Mouse (Mus musculus) thymus, postnatal 25 days (tissue): Measurements from ENCODE around the gene Ppl.

ENCODE experiments used
- DNase-seq: peaks from one replicate; pipeline ENCODE4 v3.0.0; 2022

Gene Ppl

GRCm38 (mm10) chr16:5132401-5132801 lies at the start of gene Ppl:
Gene Ppl, minus strand, starts transcription at chr16:5132421.
- no peak for DNase-seq

- DNase-seq, result no peak
These were observed 40.4 kb upstream of the Ppl start for GRCm38 (mm10) chr16:5172636-5173035.

GRCm38 (mm10) chr16:5168829-5169228 lies 36.6 kb upstream of the Ppl start:
- DNase-seq, result no peak

GRCm38 (mm10) chr16:5168038-5168437 lies 35.8 kb upstream of the Ppl start:
- DNase-seq, result no peak

GRCm38 (mm10) chr16:5164327-5164726 lies 32.1 kb upstream of the Ppl start:
- no peak for DNase-seq

GRCm38 (mm10) chr16:5159248-5159647 lies 27.0 kb upstream of the Ppl start:
- no peak for DNase-seq

- DNase-seq, result no peak
These were observed 24.9 kb upstream of the Ppl start for GRCm38 (mm10) chr16:5157113-5157512.

- no peak for DNase-seq
These were observed 24.3 kb upstream of the Ppl start for GRCm38 (mm10) chr16:5156495-5156894.

GRCm38 (mm10) chr16:5155014-5155413 lies 22.8 kb upstream of the Ppl start:
- no peak for DNase-seq

GRCm38 (mm10) chr16:5153299-5154026 lies 21.2 kb upstream of the Ppl start:
- no peak for DNase-seq

GRCm38 (mm10) chr16:5150544-5150943 lies 18.3 kb upstream of the Ppl start:
- no peak for DNase-seq

GRCm38 (mm10) chr16:5147037-5147385 lies 14.8 kb upstream of the Ppl start, which contains the start of gene Sec14l5:
Gene Sec14l5, plus strand, starts transcription at chr16:5147109.
- DNase-seq, result no peak

GRCm38 (mm10) chr16:5146367-5147036 lies 14.3 kb upstream of the Ppl start:
- DNase-seq, result peak; percentile 8

GRCm38 (mm10) chr16:5145570-5145969 lies 13.3 kb upstream of the Ppl start:
- peak; percentile 61 for DNase-seq

GRCm38 (mm10) chr16:5139741-5140140 lies 7.5 kb upstream of the Ppl start:
- no peak for DNase-seq

- DNase-seq, result no peak
These were observed 4.9 kb upstream of the Ppl start for GRCm38 (mm10) chr16:5137006-5137540.

- no peak for DNase-seq
These were observed 4.3 kb upstream of the Ppl start for GRCm38 (mm10) chr16:5136505-5136904.

GRCm38 (mm10) chr16:5135551-5136261 lies 3.5 kb upstream of the Ppl start:
- DNase-seq, result no peak

- DNase-seq, result no peak
These were observed 2.6 kb upstream of the Ppl start for GRCm38 (mm10) chr16:5134623-5135330.

GRCm38 (mm10) chr16:5131251-5131922 lies 834 bp downstream of the Ppl start:
- no peak for DNase-seq

GRCm38 (mm10) chr16:5130766-5131165 lies 1.5 kb downstream of the Ppl start:
- no peak for DNase-seq

GRCm38 (mm10) chr16:5130196-5130595 lies 2.0 kb downstream of the Ppl start:
- no peak for DNase-seq
